Mouse (Mus musculus) macrophage (primary cell): Measurements from ENCODE around the gene Olfr954. TPM values are rescaled to one million over a fixed set of nuclear protein-coding genes. Genes with fewer than 3 reads are reported as not detected.

Experiments
- H3K27ac ChIP-seq: fragments of 350-480 bp; formaldehyde crosslinking; 2 replicates; pipeline ENCODE4 v1.9.0; 2021
- H3K36me3 ChIP-seq: fragments of 350-480 bp; formaldehyde crosslinking; 2 replicates; pipeline ENCODE4 v1.9.0; 2021; ENCODE audit errors: inconsistent target
- H3K4me3 ChIP-seq: fragments of 350-480 bp; formaldehyde crosslinking; 2 replicates; pipeline ENCODE4 v1.9.0; 2021; ENCODE audit errors: inconsistent target
- H3K79me2 ChIP-seq: fragments of 350-480 bp; formaldehyde crosslinking; 2 replicates; pipeline ENCODE4 v1.9.0; 2021; ENCODE audit errors: inconsistent target
- WGBS: methylation state at CpG from one replicate; pipeline ENCODE4 v1.1.7; 2026; ENCODE audit warnings: inconsistent platforms; ENCODE audit not compliant: missing documents; 5-methylcytosine and 5-hydroxymethylcytosine counted together
- polyA plus RNA-seq: library from polyadenylated mRNA; stranded (reverse); fragments of 250-400 nt; gene quantifications from 3 replicates; pipeline ENCODE4 v1.2.4, GENCODE M21; 2018; ENCODE audit warnings: inconsistent platforms
- total RNA-seq, 78 experiments: library from RNA; depleted of rRNA; stranded (reverse); fragments of 250-400 nt; gene quantifications; 1 replicate in 9 of 78; 2 replicates in 24 of 78; 3 replicates in 43 of 78; 4 replicates in 2 of 78; pipeline ENCODE4 v1.2.4; 2018; ENCODE audit warnings: inconsistent platforms in 56 of 78

Olfr954 gene
- total RNA-seq (2018; cell fraction: chromatin; rRNA removed) = not detected
- total RNA-seq (2018; cell fraction: cytosol; rRNA removed) = not detected
- not detected for total RNA-seq (2018; cell fraction: nucleus; rRNA removed)
- not detected in 3 replicates for polyA plus RNA-seq

- Histone ChIP-seq H3K27ac (no peak within 1 kb of the TSS), H3K4me3 (no peak within 1 kb of the TSS), H3K36me3 (no peaks in the 10 kb centered on the region), H3K79me2 (no peaks in the 10 kb centered on the region)
- WGBS = 90% methylated on average over 6 of the region's 6 CpGs
Measured at GRCm38 (mm10) chr9:39456401-39456800, at the start of gene Olfr954. TSS of gene Olfr954 (plus strand) at chr9:39456701.

GRCm38 (mm10) chr9:39427048-39427447, 29.5 kb upstream of the Olfr954 start, which contains the start of gene Olfr952:
TSS of gene Olfr952 (minus strand) at chr9:39427148.
- Histone ChIP-seq H3K4me3 (no peak within 1 kb of the TSS), H3K79me2 (no peaks in the 10 kb centered on the region), H3K27ac (no peak within 1 kb of the TSS), H3K36me3 (no peaks in the 10 kb centered on the region)

- Histone ChIP-seq H3K36me3 (no peaks in the 10 kb centered on the region), H3K4me3 (no peak within 1 kb of the TSS), H3K79me2 (no peaks in the 10 kb centered on the region), H3K27ac (no peak within 1 kb of the TSS)
- WGBS = 70% methylated on average over 1 of the region's 1 CpGs
Measured at GRCm38 (mm10) chr9:39471844-39472243, 15.3 kb downstream of the Olfr954 start, which contains the start of gene Olfr955. TSS of gene Olfr955 (minus strand) at chr9:39471944.

- H3K4me3 ChIP-seq = no peak within 1 kb of the TSS
- no peaks in the 10 kb centered on the region for H3K36me3 ChIP-seq
- no peaks in the 10 kb centered on the region for H3K79me2 ChIP-seq
- no peak within 1 kb of the TSS for H3K27ac ChIP-seq
- 76% methylated on average over 2 of the region's 2 CpGs for WGBS
Measured at GRCm38 (mm10) chr9:39493895-39494294, 37.4 kb downstream of the Olfr954 start, which contains the start of gene Olfr44. TSS of gene Olfr44 (minus strand) at chr9:39493995.

- Histone ChIP-seq H3K79me2 (no peaks in the 10 kb centered on the region), H3K27ac (no peak overlapping the region), H3K4me3 (no peak overlapping the region), H3K36me3 (no peaks in the 10 kb centered on the region)
- 15% methylated on average over 6 of the region's 6 CpGs for WGBS
Measured at GRCm38 (mm10) chr9:39508998-39509397, 52.5 kb downstream of the Olfr954 start.

GRCm38 (mm10) chr9:39509412-39509811, 52.9 kb downstream of the Olfr954 start:
- no peaks in the 10 kb centered on the region for H3K36me3 ChIP-seq
- 92% methylated on average over 9 of the region's 9 CpGs for WGBS
- H3K79me2 ChIP-seq = no peaks in the 10 kb centered on the region
- H3K4me3 ChIP-seq = no peak overlapping the region
- no peak overlapping the region for H3K27ac ChIP-seq

Other genes starting within 250 kb of the Olfr954 start
- gene Olfr1537, start 206.7 kb upstream of the Olfr954 start, polyA plus RNA-seq = not detected in 3 replicates
- not detected in 3 replicates for gene Olfr945, start 179.9 kb upstream of the Olfr954 start, polyA plus RNA-seq
- gene Olfr948, start 130.7 kb upstream of the Olfr954 start, polyA plus RNA-seq = not detected in 3 replicates
- gene Olfr951, start 69.3 kb upstream of the Olfr954 start, polyA plus RNA-seq = not detected in 3 replicates
- not detected in 3 replicates for gene Olfr952, start 29.6 kb upstream of the Olfr954 start, polyA plus RNA-seq
- gene Olfr955, start 15.2 kb downstream of the Olfr954 start, polyA plus RNA-seq = not detected in 3 replicates
- not detected in 3 replicates for gene Olfr44, start 37.3 kb downstream of the Olfr954 start, polyA plus RNA-seq
- not detected in 3 replicates for gene Olfr957, start 59.1 kb downstream of the Olfr954 start, polyA plus RNA-seq
- gene Olfr958, start 97.4 kb downstream of the Olfr954 start, polyA plus RNA-seq = not detected in 3 replicates
- not detected in 3 replicates for gene Olfr959, start 118.9 kb downstream of the Olfr954 start, polyA plus RNA-seq
- not detected in 3 replicates for gene AW551984, start 147.7 kb downstream of the Olfr954 start, polyA plus RNA-seq
- not detected in 3 replicates for gene Olfr148, start 154.0 kb downstream of the Olfr954 start, polyA plus RNA-seq
- gene Olfr960, start 164.7 kb downstream of the Olfr954 start, polyA plus RNA-seq = not detected in 3 replicates
- gene Olfr961, start 188.4 kb downstream of the Olfr954 start, polyA plus RNA-seq = not detected in 3 replicates
- gene Olfr963, start 210.5 kb downstream of the Olfr954 start, polyA plus RNA-seq = not detected in 3 replicates